Mouse (Mus musculus): Measurements from ENCODE around the gene Cxcl17.

Cxcl17 gene

DNA sequence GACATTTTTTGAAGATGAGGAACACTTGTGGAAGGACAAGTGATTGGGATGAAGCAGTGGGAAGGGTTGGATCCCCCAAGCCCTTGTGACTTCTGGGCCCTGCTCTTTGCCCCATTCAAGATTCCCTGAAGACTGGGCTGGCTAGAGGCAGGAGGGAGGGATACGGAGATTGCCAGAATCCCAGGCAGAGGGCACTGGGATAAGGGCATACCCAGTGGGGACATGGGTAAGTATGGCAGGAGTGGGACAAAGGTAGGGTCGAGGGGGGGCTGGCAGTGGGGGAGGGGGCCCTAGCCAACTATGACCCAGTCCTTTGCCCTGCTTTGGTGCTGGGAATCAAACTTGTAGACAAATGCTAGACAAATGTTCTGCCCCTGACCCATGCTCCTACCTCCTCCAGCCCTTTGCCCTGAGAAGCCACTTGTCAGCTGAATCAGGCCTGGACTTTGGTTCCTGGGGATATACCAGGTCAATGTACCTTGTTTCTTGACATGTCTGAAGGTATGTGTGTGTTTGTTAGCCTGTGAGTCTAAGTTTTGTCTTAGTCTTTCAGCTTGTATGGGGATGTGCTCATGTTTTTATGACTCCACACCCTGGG lies 20.7 kb downstream of the Cxcl17 start:
- no peak for DNase-seq (ENCODE audit: low read depth, low spot score)

- DNase-seq (ENCODE audit: low read depth, low spot score), result no peak
These were observed 21.7 kb downstream of the Cxcl17 start for GRCm38 (mm10) chr7:25390986-25391385.

- no peak for DNase-seq (ENCODE audit: low read depth, low spot score)
These were observed 22.5 kb downstream of the Cxcl17 start for GRCm38 (mm10) chr7:25390054-25390770.

DNA sequence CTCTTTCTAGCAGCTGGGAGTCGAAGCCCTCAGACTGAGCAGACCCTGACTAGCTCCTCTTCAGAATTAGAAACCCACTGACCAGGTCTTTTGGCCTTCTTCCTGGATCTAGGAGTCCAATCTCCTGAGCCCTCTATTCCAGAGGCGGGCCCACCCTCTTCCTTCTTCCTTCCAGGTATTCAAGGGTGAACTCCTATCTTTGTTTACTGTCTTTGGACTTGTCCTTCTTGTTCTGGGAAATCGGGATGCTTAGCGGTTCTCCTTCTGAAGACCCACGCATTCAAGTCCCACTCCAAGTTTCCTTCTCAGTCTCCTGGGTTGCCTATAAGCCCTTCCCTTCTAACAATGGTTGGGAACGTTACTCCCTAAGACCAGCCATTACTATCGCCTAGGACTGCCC lies 23.8 kb downstream of the Cxcl17 start:
- DNase-seq (ENCODE audit: low read depth, low spot score), result no peak

DNA sequence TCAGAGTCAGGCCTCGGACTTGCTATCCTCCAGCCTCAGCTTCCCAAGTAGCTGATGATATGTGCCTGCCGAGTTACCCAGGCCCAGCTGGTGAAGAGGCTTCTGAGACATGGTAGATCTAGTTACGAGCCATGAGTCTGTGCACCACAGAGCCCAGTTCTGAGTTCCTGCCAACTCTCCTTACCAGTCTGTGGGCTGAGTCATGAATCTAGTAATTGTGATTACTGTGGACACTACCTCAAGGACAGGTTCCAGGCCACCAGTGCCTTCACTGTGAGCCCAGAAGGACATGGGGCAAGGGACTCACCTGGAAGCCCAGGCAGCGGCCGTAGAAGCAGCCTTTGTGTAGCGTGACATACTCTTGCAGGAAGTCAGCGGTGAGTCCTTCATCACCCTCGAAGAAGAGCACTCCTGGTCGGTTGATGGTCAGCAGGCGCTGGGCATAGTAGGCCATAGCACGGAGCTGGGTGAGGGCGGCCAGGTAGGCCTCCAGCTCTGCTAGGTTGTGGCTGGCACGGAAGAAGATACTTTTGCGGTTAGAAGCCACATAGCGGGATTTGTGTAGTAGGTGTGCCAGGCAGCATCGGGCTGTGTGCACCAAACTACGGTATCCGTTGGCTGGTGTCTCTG lies 24.8 kb downstream of the Cxcl17 start:
- DNase-seq (ENCODE audit: low read depth, low spot score), result no peak

- no peak for DNase-seq (ENCODE audit: low read depth, low spot score)
These were observed 26.7 kb downstream of the Cxcl17 start for GRCm38 (mm10) chr7:25385850-25386555.

- DNase-seq (ENCODE audit: low read depth, low spot score), result no peak
These were observed 27.4 kb downstream of the Cxcl17 start for GRCm38 (mm10) chr7:25385259-25385658.

GRCm38 (mm10) chr7:25384818-25385217 lies 27.9 kb downstream of the Cxcl17 start:
- DNase-seq (ENCODE audit: low read depth, low spot score), result no peak

GRCm38 (mm10) chr7:25384318-25384717 lies 28.4 kb downstream of the Cxcl17 start:
- DNase-seq (ENCODE audit: low read depth, low spot score), result no peak

DNA sequence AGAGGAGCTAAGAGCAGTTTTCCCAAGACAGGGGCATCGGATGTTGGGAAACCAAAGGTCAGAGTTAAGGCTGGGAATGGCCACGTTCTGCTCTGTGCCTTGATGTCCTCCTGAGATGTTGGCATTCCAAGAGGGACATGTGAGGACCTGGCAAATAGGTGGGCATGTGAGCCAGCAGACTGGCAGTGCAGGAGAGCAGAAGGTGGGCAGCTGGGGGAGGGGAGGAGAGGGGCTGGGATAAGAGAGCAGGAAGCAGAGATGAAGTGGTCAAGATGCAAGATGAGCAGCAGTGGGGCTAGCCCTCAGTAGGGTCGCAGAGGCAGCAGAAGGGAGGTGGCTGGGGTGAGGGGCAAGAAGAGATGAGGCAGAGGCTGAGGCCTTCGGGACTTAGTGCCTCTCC lies 28.8 kb downstream of the Cxcl17 start:
- no peak for DNase-seq (ENCODE audit: low read depth, low spot score)

- no peak for DNase-seq (ENCODE audit: low read depth, low spot score)
These were observed 29.3 kb downstream of the Cxcl17 start for GRCm38 (mm10) chr7:25383385-25383784.

GRCm38 (mm10) chr7:25382541-25382940 lies 30.1 kb downstream of the Cxcl17 start:
- no peak for DNase-seq (ENCODE audit: low read depth, low spot score)

DNA sequence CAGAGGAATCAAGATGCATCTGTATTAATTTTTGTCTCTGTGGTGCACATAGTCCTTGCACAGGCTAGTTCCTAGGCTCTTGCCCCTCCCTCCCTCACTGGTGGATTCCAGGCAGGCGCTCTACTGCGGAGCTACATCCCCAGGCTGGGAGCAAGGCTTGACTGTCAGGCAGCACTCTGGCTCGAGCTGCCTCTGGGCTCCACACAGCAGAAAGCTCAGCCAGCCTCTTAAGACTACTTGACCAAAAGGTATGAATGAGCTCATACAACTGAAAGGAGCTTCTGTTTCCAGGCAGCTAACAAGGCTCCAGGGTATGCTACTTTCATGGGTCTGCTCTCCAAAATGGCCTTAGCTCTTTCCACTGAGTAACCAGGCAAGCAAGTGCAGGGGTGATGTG lies 31.4 kb downstream of the Cxcl17 start:
- DNase-seq (ENCODE audit: low read depth, low spot score), result no peak

GRCm38 (mm10) chr7:25380392-25381283 lies 32.0 kb downstream of the Cxcl17 start:
- no peak for DNase-seq (ENCODE audit: low read depth, low spot score)

- peak; percentile 70 for DNase-seq (ENCODE audit: low read depth, low spot score)
These were observed 32.9 kb downstream of the Cxcl17 start for GRCm38 (mm10) chr7:25379551-25380351.

DNA sequence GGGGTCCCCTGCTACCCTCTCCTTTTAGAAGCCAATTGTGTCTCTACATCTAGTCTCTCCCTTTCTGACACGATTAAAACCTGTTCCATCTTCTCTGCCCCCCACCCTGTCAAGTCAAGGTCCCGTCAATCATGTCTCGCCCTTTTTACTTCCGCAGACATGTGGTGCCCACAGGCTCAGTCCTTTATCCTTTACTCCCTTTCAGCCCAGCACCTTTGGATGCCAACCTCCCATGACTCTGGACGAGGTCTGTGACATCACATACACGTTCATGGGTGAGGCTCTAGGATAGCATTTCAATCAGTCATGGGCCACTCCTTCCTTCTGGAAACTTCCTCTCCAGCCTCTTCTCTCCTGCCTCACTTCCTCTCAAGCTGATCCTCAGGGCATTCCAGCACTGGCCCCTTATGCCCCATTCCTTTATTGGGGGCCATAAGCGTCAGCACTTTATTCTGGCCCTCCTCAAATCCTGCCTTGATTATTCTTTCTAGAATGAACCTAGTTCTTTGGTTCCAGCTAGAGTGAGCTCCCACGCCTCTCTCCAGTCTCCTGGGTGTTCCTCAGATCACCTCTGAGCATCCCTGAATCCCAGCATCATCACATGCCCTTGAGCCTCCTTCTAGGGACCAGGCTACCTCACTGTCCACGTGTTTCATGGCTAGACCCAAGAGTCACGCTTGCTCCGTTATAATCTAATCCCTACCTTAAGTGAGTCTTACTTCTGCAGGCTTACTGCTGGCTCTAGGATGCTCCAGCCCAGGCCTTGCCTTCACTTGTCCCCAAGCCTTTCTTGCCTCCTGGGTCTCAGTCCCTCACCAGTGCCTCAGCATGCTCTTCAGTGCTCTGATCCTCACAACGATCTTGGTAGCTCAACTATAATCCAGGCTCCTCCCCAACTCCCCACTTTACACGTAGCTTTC lies 34.2 kb downstream of the Cxcl17 start:
- no peak for DNase-seq (ENCODE audit: low read depth, low spot score)

GRCm38 (mm10) chr7:25377100-25377700 lies 35.5 kb downstream of the Cxcl17 start:
- DNase-seq (ENCODE audit: low read depth, low spot score), result no peak

DNA sequence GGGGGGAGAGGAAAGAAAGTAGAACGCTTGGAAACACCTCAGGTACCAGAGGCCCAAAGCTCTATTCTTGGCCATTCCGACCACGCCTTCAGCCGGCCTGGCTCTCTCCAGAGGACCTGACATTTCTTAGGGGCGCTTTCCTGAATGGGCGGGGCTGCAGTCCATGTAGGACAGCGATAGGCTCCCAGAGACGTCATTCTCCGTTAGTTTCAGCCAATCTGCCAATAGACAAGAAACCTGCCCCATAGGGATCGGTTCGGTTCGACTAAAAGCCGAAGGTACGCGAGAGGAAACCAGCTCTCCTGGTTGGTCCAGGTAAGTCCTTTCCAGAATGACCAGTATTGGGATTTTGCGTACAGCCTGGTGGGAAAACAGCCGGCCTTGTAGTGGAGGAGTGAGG lies 36.1 kb downstream of the Cxcl17 start:
- peak; percentile 77 for DNase-seq (ENCODE audit: low read depth, low spot score)

DNA sequence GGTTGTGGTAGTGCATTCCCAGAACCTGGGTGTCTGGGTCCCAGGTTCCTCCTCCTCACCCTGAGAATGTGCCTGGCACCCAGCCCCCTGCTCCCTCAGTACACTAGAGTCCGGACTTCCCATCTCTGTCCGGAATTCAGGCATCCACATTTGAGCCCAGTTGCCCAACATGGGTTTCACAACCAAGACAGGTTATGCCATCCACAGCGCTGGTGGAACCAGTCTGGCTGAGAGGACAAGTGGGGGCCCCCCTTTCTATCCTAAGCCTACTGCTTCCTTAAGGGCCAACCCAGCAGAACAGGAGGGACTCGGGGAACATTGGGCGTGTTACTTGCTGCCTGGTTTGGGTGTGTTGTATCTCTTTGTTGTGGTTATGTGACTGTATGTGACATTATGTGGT lies 40.2 kb downstream of the Cxcl17 start:
- no peak for DNase-seq (ENCODE audit: low read depth, low spot score)
